Mouse (Mus musculus): ENCODE measurements around the gene Dxo. TPM values are rescaled to one million over a fixed set of nuclear protein-coding genes. Genes with fewer than 3 reads are reported as not detected.

Dxo gene
- 18.6 TPM for polyA plus RNA-seq (2014; fragmentation: Illumina TruSeq; extraction: RNeasy Lipid Tissue Mini Kit (QIAGEN cat#74804); ENCODE audit: low read depth, low replicate concordance)

DNA sequence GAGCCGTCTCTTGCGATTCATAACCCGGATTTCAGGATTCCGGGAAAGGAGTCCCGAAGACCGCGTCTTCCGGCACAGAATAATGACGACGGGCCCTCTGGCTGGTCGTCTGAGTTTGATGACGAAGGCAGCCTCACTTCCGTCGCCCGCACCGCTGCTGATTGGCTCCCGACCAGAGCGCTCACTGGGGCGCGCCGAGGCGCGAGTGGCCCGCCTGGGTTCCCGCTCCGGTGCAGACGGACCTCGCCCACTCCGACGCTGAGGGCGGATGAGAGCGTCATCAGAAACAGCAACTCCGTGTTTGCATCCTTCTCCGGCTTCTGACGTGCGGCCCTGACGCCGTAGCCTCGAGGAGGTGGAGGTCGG lies at the start of gene Dxo, which contains the start of gene Stk19:
Dxo (plus strand) TSS at position 164 of the 366 bp plus-strand sequence.
Stk19 (minus strand) TSS at position 90 of the 366 bp plus-strand sequence.

DNA sequence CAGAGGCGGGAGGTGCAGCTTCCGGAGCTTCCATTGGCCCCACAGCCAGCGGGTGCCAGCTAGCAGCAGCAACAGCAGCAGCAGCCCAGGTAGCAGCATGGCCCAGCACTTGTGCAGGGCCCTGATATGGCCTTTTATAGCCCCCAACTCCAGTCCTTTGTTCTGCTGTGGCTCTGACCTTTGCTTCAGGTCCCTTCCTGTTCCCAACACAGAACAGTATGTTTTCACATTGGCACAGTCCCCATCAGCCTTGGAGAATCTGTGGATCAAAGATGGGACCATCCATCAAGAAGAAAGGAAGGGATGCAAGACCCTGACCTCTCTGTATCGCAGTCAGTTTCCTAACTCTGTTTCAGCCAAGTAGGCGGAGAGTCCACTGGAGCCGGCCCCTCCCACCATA lies 32.5 kb upstream of the Dxo start, which contains the start of gene Cyp21a1:
Cyp21a1 (minus strand) TSS at position 261 of the 400 bp plus-strand sequence.

DNA sequence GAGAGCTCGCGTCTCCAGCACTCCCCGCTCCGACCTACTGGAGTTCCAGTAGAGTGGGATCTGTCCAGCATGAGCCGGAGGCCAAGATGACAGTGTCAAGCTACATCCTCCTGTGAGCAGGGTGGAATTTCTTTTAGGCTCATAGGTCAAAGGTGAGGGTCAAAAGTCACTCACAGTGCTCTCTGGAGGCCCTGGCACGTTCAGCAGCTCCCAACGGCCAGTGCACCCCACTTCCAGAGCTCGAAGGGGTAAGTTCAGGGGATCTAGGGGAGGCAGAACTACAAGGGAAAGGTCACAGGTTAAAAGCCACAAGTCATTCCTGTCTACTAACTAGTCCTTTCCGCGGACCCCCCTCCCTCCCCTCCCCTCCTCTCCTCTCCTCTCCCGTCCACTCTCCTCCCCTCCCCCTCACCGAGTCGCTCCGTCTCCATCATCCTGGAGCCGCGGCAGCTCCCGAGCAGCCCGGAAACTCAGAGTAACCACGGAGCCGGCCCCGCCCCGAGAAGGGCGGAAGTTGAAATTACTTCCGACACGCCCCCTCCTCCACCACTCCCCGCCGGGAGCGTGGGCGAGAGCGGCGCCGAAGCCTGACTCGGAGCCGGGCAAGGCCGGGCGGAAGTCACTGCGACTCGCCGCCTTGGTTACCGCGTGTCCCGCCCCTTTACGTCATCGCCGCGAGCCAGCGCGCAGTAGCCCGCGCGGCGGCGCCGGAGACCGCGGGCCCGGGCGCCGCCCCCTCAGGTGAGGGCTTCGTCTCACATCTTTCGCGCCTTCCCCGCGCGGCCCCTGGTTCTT lies 13.1 kb downstream of the Dxo start, which contains the start of the genes Skiv2l and Nelfe:
Skiv2l (minus strand) TSS at position 489 of the 795 bp plus-strand sequence.
Nelfe (plus strand) TSS at position 670 of the 795 bp plus-strand sequence.

DNA sequence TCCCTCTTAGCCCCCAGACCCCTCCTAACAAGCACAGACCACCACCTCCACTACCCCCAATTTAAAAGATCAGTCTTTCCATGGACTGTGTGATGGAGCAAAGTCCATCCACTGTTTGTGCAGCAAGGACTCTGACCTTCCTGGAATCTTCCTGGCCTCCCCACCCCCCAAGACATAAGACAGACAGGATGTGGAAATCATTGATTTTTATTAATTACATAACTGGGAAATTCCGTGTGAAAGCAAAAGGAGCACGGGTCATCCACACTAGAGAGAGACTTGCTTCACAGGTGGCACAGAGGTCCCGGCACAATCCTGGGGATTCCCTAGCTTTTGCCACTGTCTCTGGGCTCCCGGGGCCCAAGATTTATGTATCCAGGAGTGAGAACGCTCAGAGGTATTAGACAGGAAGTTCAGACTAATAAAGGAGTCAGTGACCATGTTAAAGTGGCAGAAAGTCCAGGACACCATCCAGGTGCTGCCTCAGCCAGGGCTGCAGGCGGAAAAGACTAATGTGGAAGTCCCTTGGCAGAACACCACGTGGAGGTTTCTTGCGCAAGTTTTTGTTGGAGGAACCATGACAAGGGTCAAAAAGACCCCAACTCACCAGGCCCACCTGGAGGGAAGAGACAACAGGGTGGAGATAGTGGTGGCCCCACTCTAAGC lies 25.7 kb downstream of the Dxo start, which contains the start of gene Cfb:
Cfb (minus strand) TSS at position 103 of the 666 bp plus-strand sequence.

DNA sequence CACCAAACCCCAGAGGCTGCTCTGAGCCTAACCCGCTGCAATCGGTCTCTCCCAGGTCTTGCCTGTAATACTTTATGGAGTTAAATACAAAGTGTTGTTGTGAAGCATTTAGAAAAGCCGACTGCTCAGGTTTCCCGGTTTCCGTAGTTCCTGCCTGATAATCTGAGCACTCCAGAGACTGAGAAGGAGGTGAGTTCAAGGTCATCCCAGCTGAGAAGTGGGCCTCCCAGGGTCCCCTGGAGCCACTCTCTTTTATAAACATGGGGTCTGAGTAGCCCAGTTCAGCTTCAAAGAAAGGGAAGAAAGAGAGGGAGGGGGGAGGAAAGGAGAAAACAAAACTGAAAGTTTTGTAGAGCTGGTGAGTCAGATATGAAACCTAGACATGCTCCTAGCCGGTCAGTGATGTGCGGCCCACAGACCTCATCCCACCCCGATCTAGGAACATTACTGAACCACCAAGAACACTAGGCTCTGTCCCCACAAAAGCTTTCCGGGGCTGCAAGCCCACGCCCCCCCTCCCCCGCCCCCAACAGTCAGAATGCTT lies 42.6 kb downstream of the Dxo start, which contains the start of gene Zbtb12:
Zbtb12 (plus strand) TSS at position 148 of the 544 bp plus-strand sequence.

DNA sequence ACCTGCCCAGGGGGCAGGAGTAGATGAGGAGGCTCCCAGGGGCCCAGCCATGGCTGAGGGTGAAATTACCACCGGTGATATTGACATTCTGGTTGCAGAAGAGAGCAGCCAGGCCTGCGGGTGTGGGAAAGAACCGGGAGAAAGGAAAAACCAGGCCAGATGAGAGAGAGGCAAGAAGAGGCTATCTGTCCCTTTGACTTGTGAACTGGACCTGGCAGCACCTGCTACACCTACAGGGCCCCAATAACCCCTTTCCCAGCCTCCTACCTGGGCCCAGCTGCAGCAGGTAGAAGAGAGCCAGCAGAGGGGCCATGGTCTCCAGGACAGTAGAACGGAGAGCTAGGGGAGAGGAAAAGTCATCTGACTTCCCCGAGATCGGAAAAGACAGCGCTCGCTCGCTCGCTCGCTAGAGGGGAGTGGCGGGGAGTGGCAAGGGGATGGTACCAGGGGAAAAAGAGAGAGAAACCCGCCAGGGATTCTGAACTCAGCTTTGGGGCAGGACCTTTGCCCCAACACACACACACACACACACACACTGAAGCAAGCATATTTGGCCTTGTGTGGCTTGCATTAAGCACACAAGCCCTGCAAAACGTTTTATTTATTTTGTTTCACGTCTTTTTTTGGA lies 45.0 kb downstream of the Dxo start, which contains the start of gene Gm20547:
Gm20547 (minus strand) TSS at position 360 of the 628 bp plus-strand sequence.

Other genes with a start within 250 kb of the Dxo start
- 6.1 TPM for gene Gpsm3, start 247.2 kb upstream of the Dxo start, polyA plus RNA-seq (2014; fragmentation: Illumina TruSeq; extraction: RNeasy Lipid Tissue Mini Kit (QIAGEN cat#74804); ENCODE audit: low read depth, low replicate concordance)
- 18.1 TPM for gene Pbx2, start 245.8 kb upstream of the Dxo start, polyA plus RNA-seq (2014; fragmentation: Illumina TruSeq; extraction: RNeasy Lipid Tissue Mini Kit (QIAGEN cat#74804); ENCODE audit: low read depth, low replicate concordance)
- 0.63 TPM for gene Ager, start 239.2 kb upstream of the Dxo start, polyA plus RNA-seq (2014; fragmentation: Illumina TruSeq; extraction: RNeasy Lipid Tissue Mini Kit (QIAGEN cat#74804); ENCODE audit: low read depth, low replicate concordance)
- 49.3 TPM for gene Rnf5, start 233.3 kb upstream of the Dxo start, polyA plus RNA-seq (2014; fragmentation: Illumina TruSeq; extraction: RNeasy Lipid Tissue Mini Kit (QIAGEN cat#74804); ENCODE audit: low read depth, low replicate concordance)
- gene Agpat1, start 232.8 kb upstream of the Dxo start, polyA plus RNA-seq (2014; fragmentation: Illumina TruSeq; extraction: RNeasy Lipid Tissue Mini Kit (QIAGEN cat#74804); ENCODE audit: low read depth, low replicate concordance): 65.9 TPM
- 0.84 TPM for gene Egfl8, start 221.0 kb upstream of the Dxo start, polyA plus RNA-seq (2014; fragmentation: Illumina TruSeq; extraction: RNeasy Lipid Tissue Mini Kit (QIAGEN cat#74804); ENCODE audit: low read depth, low replicate concordance)
- 56.2 TPM for gene Ppt2, start 208.5 kb upstream of the Dxo start, polyA plus RNA-seq (2014; fragmentation: Illumina TruSeq; extraction: RNeasy Lipid Tissue Mini Kit (QIAGEN cat#74804); ENCODE audit: low read depth, low replicate concordance)
- 4.3 TPM for gene Prrt1, start 207.5 kb upstream of the Dxo start, polyA plus RNA-seq (2014; fragmentation: Illumina TruSeq; extraction: RNeasy Lipid Tissue Mini Kit (QIAGEN cat#74804); ENCODE audit: low read depth, low replicate concordance)
- gene Fkbpl, start 192.3 kb upstream of the Dxo start, polyA plus RNA-seq (2014; fragmentation: Illumina TruSeq; extraction: RNeasy Lipid Tissue Mini Kit (QIAGEN cat#74804); ENCODE audit: low read depth, low replicate concordance): 5.5 TPM
- 19.6 TPM for gene Atf6b, start 189.9 kb upstream of the Dxo start, polyA plus RNA-seq (2014; fragmentation: Illumina TruSeq; extraction: RNeasy Lipid Tissue Mini Kit (QIAGEN cat#74804); ENCODE audit: low read depth, low replicate concordance)
- 19.1 TPM for gene Tnxb, start 166.5 kb upstream of the Dxo start, polyA plus RNA-seq (2014; fragmentation: Illumina TruSeq; extraction: RNeasy Lipid Tissue Mini Kit (QIAGEN cat#74804); ENCODE audit: low read depth, low replicate concordance)
- 19.0 TPM for gene C4b, start 93.1 kb upstream of the Dxo start, polyA plus RNA-seq (2014; fragmentation: Illumina TruSeq; extraction: RNeasy Lipid Tissue Mini Kit (QIAGEN cat#74804); ENCODE audit: low read depth, low replicate concordance)
- gene Cyp21a1, start 32.5 kb upstream of the Dxo start, polyA plus RNA-seq (2014; fragmentation: Illumina TruSeq; extraction: RNeasy Lipid Tissue Mini Kit (QIAGEN cat#74804); ENCODE audit: low read depth, low replicate concordance): not detected
- 15.7 TPM for gene Stk19, start 74 bp upstream of the Dxo start, polyA plus RNA-seq (2014; fragmentation: Illumina TruSeq; extraction: RNeasy Lipid Tissue Mini Kit (QIAGEN cat#74804); ENCODE audit: low read depth, low replicate concordance)
- gene Skiv2l, start 13.2 kb downstream of the Dxo start, polyA plus RNA-seq (2014; fragmentation: Illumina TruSeq; extraction: RNeasy Lipid Tissue Mini Kit (QIAGEN cat#74804); ENCODE audit: low read depth, low replicate concordance): 20.6 TPM
- 20.1 TPM for gene Nelfe, start 13.4 kb downstream of the Dxo start, polyA plus RNA-seq (2014; fragmentation: Illumina TruSeq; extraction: RNeasy Lipid Tissue Mini Kit (QIAGEN cat#74804); ENCODE audit: low read depth, low replicate concordance)
- gene Cfb, start 25.5 kb downstream of the Dxo start, polyA plus RNA-seq (2014; fragmentation: Illumina TruSeq; extraction: RNeasy Lipid Tissue Mini Kit (QIAGEN cat#74804); ENCODE audit: low read depth, low replicate concordance): 3.5 TPM
- 11.8 TPM for gene Zbtb12, start 42.5 kb downstream of the Dxo start, polyA plus RNA-seq (2014; fragmentation: Illumina TruSeq; extraction: RNeasy Lipid Tissue Mini Kit (QIAGEN cat#74804); ENCODE audit: low read depth, low replicate concordance)
- gene Gm20547, start 45.0 kb downstream of the Dxo start, polyA plus RNA-seq (2014; fragmentation: Illumina TruSeq; extraction: RNeasy Lipid Tissue Mini Kit (QIAGEN cat#74804); ENCODE audit: low read depth, low replicate concordance): not detected
- 5.3 TPM for gene C2, start 61.2 kb downstream of the Dxo start, polyA plus RNA-seq (2014; fragmentation: Illumina TruSeq; extraction: RNeasy Lipid Tissue Mini Kit (QIAGEN cat#74804); ENCODE audit: low read depth, low replicate concordance)
- 40.6 TPM for gene Ehmt2, start 61.5 kb downstream of the Dxo start, polyA plus RNA-seq (2014; fragmentation: Illumina TruSeq; extraction: RNeasy Lipid Tissue Mini Kit (QIAGEN cat#74804); ENCODE audit: low read depth, low replicate concordance)
- not detected for gene Slc44a4, start 77.4 kb downstream of the Dxo start, polyA plus RNA-seq (2014; fragmentation: Illumina TruSeq; extraction: RNeasy Lipid Tissue Mini Kit (QIAGEN cat#74804); ENCODE audit: low read depth, low replicate concordance)
- gene Neu1, start 94.2 kb downstream of the Dxo start, polyA plus RNA-seq (2014; fragmentation: Illumina TruSeq; extraction: RNeasy Lipid Tissue Mini Kit (QIAGEN cat#74804); ENCODE audit: low read depth, low replicate concordance): 18.6 TPM
- 7.8 TPM for gene Hspa1b, start 122.2 kb downstream of the Dxo start, polyA plus RNA-seq (2014; fragmentation: Illumina TruSeq; extraction: RNeasy Lipid Tissue Mini Kit (QIAGEN cat#74804); ENCODE audit: low read depth, low replicate concordance)
- gene Gm20481, start 132.9 kb downstream of the Dxo start, polyA plus RNA-seq (2014; fragmentation: Illumina TruSeq; extraction: RNeasy Lipid Tissue Mini Kit (QIAGEN cat#74804); ENCODE audit: low read depth, low replicate concordance): not detected
- gene Hspa1a, start 135.1 kb downstream of the Dxo start, polyA plus RNA-seq (2014; fragmentation: Illumina TruSeq; extraction: RNeasy Lipid Tissue Mini Kit (QIAGEN cat#74804); ENCODE audit: low read depth, low replicate concordance): 10.2 TPM
- 9.2 TPM for gene Hspa1l, start 135.7 kb downstream of the Dxo start, polyA plus RNA-seq (2014; fragmentation: Illumina TruSeq; extraction: RNeasy Lipid Tissue Mini Kit (QIAGEN cat#74804); ENCODE audit: low read depth, low replicate concordance)
- gene Lsm2, start 144.8 kb downstream of the Dxo start, polyA plus RNA-seq (2014; fragmentation: Illumina TruSeq; extraction: RNeasy Lipid Tissue Mini Kit (QIAGEN cat#74804); ENCODE audit: low read depth, low replicate concordance): 17.0 TPM
- gene Vars, start 164.0 kb downstream of the Dxo start, polyA plus RNA-seq (2014; fragmentation: Illumina TruSeq; extraction: RNeasy Lipid Tissue Mini Kit (QIAGEN cat#74804); ENCODE audit: low read depth, low replicate concordance): 20.7 TPM
- 6.5 TPM for gene Vwa7, start 179.6 kb downstream of the Dxo start, polyA plus RNA-seq (2014; fragmentation: Illumina TruSeq; extraction: RNeasy Lipid Tissue Mini Kit (QIAGEN cat#74804); ENCODE audit: low read depth, low replicate concordance)
- 0.58 TPM for gene Sapcd1, start 191.0 kb downstream of the Dxo start, polyA plus RNA-seq (2014; fragmentation: Illumina TruSeq; extraction: RNeasy Lipid Tissue Mini Kit (QIAGEN cat#74804); ENCODE audit: low read depth, low replicate concordance)
- 0.55 TPM for gene Msh5, start 209.7 kb downstream of the Dxo start, polyA plus RNA-seq (2014; fragmentation: Illumina TruSeq; extraction: RNeasy Lipid Tissue Mini Kit (QIAGEN cat#74804); ENCODE audit: low read depth, low replicate concordance)
- 50.4 TPM for gene Clic1, start 212.9 kb downstream of the Dxo start, polyA plus RNA-seq (2014; fragmentation: Illumina TruSeq; extraction: RNeasy Lipid Tissue Mini Kit (QIAGEN cat#74804); ENCODE audit: low read depth, low replicate concordance)
- 33.4 TPM for gene Ddah2, start 222.0 kb downstream of the Dxo start, polyA plus RNA-seq (2014; fragmentation: Illumina TruSeq; extraction: RNeasy Lipid Tissue Mini Kit (QIAGEN cat#74804); ENCODE audit: low read depth, low replicate concordance)
- gene Ly6g6c, start 228.4 kb downstream of the Dxo start, polyA plus RNA-seq (2014; fragmentation: Illumina TruSeq; extraction: RNeasy Lipid Tissue Mini Kit (QIAGEN cat#74804); ENCODE audit: low read depth, low replicate concordance): not detected
- gene Mpig6b, start 229.2 kb downstream of the Dxo start, polyA plus RNA-seq (2014; fragmentation: Illumina TruSeq; extraction: RNeasy Lipid Tissue Mini Kit (QIAGEN cat#74804); ENCODE audit: low read depth, low replicate concordance): not detected
- gene Ly6g6e, start 239.9 kb downstream of the Dxo start, polyA plus RNA-seq (2014; fragmentation: Illumina TruSeq; extraction: RNeasy Lipid Tissue Mini Kit (QIAGEN cat#74804); ENCODE audit: low read depth, low replicate concordance): not detected
- gene Ly6g6d, start 241.0 kb downstream of the Dxo start, polyA plus RNA-seq (2014; fragmentation: Illumina TruSeq; extraction: RNeasy Lipid Tissue Mini Kit (QIAGEN cat#74804); ENCODE audit: low read depth, low replicate concordance): not detected
- not detected for gene Ly6g6f, start 248.6 kb downstream of the Dxo start, polyA plus RNA-seq (2014; fragmentation: Illumina TruSeq; extraction: RNeasy Lipid Tissue Mini Kit (QIAGEN cat#74804); ENCODE audit: low read depth, low replicate concordance)